Mouse (Mus musculus) T-cell, adult 2 months (primary cell): ENCODE results near the gene Olfr813.
"Not testable (repeated sequence)": the region's sequence is repeated elsewhere in the genome, so short reads cannot be mapped to it uniquely, and the experiment has no call there.

Experiments
- DNase-seq: peaks from one replicate; pipeline ENCODE4 v3.0.0; 2022; ENCODE audit warnings: low spot score

The Olfr813 gene

DNA sequence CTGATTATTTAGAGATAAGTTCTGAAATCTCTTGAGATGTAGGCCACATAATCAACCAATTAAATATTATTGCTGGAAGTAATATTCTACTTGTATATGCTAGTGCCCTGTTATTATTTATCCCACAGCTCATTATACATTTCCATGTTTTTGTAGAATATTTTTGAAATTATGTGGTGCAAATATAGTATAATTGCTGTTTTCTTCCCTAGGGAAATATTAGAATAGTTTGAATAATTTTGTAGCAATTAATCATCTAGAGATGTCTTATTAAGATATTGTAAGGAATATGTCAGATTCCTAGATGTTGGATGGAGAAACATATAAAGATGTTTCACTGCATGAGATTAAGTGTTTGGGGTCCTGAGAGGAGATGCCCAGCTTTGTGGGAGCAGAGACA is at the start of gene Olfr813:
Gene Olfr813, plus strand, starts transcription at position 301 of the 400 bp plus-strand sequence.
- no peak for DNase-seq

DNA sequence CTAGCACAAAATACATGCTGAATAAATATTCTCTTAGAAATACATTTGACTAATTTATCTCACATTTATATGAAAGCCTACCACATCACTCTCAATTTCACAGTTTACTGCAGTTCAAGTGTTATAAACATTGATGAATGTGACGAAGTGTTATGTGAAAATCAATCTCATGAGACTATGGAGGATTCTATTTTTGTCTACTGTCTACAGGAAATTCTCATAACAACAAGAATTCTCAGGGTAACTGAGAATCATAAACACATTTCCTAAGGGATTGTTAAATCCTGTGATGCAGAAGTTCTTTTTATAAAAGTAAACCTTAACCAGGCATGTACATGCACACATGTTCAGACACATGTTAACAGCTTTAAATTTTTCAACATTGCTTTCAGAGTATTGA is 9.2 kb upstream of the Olfr813 start, which contains the start of gene Olfr812:
Gene Olfr812, minus strand, starts transcription at position 101 of the 400 bp plus-strand sequence.
- DNase-seq, result no peak

DNA sequence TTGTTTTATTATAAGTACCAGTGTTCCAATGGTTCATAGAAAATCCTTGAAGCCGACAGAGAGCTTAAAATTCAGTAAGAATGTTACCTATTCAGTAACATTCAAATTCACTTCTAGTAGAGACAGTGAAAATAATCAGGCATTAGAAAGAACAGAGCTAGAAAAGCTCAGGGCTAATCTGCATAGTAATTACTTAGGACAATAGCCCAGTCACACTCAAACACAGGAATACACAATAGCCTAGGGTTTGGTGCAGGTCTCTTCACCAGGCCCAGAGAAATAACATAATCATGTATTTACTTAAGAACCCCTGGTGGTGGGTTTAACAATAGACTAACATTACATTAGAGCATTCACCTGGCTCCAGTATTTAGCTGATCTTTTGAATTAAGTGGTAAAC is 7.8 kb upstream of the Olfr813 start:
- no peak for DNase-seq

DNA sequence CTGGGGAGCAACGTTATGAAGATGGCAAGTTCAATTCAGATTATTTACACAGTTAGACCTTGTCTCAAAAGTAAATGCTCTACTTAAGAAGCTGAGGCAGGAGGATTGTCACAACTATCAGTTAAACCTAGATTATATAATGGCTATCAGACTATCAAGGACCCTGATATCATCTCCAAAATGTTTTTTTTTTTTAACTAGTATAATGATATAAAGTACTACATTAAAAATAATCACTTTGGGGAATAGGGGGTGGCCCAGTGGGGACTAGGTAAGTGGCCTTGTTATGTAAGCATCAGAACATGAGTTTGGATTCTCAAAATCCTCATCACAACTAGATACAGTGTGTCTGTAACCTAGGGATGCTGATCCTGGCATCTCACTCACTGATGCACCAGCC is 24.6 kb downstream of the Olfr813 start, which contains the start of gene Olfr814:
Gene Olfr814, minus strand, starts transcription at position 101 of the 400 bp plus-strand sequence.
- not testable (repeated sequence) for DNase-seq

DNA sequence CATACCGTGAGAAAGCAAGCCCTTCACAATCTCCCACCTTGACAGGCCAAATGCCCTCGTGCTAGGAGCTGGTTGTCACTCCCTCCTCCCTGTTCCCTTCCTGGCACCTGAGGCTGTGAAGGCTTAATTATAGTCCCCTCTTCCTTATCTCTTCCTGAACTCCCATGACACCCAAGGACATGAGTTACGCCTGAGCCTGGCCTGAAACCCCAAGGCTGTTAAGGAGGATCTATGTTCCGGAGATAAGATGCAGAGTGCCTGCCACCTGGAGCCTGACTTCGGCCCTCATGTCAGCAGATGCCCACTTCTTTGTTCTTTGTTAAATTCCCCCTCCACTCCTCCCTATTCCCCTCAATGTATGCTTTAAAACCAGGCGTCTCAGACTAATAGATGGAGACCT is 30.3 kb downstream of the Olfr813 start:
- DNase-seq, result not testable (repeated sequence)

DNA sequence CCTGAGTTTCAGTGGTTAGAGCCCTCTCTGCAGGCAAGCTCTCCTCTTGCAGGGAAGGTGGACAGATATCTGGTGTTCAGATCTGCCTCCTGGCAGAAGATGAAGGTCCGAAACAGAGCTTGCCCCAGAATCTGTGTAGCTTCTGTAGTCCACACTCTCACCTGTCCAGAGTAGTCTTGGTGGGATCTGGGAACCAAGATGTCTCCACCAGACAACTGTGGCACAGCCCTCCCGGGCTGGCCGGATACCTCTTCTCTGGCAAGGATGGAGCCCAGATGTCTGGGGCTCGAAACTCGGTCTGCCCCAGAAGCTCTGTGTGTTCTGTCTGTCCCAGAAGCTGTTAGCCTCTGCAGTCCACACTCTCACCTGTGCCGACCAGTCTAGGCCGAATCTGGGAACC is 30.8 kb downstream of the Olfr813 start:
- no peak for DNase-seq

DNA sequence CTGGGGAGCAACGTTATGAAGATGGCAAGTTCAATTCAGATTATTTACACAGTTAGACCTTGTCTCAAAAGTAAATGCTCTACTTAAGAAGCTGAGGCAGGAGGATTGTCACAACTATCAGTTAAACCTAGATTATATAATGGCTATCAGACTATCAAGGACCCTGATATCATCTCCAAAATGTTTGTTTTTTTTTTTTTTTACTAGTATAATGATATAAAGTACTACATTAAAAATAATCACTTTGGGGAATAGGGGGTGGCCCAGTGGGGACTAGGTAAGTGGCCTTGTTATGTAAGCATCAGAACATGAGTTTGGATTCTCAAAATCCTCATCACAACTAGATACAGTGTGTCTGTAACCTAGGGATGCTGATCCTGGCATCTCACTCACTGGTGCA is 50.6 kb downstream of the Olfr813 start, which contains the start of gene Olfr815:
Gene Olfr815, minus strand, starts transcription at position 101 of the 400 bp plus-strand sequence.
- not testable (repeated sequence) for DNase-seq
